Mouse (Mus musculus) ZHBTc4 (cell line): ENCODE data around the gene Adamts20.

Experiments used
- DNase-seq: peaks from one replicate; pipeline ENCODE4 v3.0.0-alpha.2; 2011; ENCODE audit warnings: low read depth, low spot score

Gene Adamts20

DNA sequence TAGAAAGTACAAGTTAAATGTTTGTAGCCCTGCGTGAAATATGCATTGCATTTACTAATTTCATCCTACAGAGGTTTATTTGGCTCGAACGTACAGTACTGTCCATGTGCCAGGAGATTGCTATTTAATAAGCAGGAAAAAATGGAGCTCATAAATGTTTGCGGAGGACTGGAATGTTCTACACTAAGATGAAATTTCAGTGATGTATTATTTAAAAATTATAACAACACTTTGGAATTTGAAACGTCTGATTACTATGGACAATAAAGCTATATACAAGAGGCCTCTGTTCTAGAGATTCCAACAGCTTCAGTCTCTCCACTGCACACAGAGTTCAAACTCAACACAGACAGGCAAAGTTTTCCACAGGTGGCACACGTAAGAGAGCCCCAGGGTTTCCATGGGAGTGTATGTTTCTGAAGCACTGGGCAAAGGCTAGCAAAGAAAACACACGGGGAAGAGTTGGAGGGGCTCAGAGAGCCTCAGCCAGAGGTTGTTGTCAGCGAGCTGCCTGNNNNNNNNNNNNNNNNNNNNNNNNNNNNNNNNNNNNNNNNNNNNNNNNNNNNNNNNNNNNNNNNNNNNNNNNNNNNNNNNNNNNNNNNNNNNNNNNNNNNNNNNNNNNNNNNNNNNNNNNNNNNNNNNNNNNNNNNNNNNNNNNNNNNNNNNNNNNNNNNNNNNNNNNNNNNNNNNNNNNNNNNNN is 20.6 kb downstream of the Adamts20 start:
- DNase-seq, result no peak

DNA sequence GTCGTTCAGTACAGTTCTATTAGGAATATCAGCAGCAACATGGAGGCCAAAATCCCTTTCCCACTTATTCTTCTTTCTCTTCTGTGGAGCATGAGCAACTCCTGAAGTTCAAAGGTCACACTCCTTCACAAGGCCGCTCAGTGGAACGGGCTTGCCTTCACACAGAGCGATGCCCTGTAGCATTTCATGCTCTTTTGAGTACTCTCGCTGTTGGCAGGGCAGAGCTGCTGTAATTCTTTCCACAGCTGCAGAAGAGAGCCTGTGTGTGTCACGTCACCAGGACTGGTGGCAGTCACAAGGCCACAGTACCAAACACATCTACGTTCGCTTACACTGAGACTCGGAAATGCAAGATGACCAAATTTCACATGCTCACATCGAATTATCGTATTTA is 21.2 kb downstream of the Adamts20 start:
- no peak for DNase-seq

DNA sequence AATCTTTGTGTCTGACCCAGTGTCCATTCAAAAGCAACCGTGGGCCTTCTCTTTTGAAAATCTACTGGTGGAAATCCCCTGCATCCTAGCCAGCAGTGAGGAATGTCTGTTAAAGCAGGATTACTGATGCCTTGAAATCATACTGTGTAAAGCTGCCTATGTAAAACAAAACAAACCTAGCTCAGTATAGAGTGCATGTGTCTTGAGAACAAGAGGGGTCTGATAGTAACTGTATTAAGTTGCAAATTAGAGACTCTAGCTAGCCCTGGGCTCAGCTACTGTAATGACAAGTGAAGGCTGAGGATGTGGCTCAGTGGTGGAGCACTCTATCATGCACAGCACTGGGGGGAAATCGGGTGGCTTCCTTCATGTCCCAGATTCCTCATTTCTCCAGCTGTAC is 22.2 kb downstream of the Adamts20 start:
- peak; percentile 16 for DNase-seq

DNA sequence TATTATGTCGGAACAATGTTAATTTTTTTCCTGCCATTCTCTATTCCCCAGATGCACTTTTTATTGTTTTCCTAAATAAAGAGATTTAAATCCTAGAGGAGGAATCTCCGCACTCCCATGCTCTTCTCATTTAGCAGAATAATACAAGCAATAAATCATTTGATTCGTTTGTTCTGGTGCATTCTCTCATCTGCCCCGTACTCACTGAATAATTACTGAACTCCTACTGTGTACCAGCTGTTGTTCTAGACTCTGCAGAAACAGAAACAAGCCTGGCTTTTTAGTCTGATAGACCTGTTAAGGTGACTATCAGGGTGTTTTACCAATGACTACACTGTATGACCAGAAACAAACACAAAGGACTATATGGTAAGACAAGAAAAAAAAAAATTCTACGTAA is 29.7 kb downstream of the Adamts20 start:
- no peak for DNase-seq

DNA sequence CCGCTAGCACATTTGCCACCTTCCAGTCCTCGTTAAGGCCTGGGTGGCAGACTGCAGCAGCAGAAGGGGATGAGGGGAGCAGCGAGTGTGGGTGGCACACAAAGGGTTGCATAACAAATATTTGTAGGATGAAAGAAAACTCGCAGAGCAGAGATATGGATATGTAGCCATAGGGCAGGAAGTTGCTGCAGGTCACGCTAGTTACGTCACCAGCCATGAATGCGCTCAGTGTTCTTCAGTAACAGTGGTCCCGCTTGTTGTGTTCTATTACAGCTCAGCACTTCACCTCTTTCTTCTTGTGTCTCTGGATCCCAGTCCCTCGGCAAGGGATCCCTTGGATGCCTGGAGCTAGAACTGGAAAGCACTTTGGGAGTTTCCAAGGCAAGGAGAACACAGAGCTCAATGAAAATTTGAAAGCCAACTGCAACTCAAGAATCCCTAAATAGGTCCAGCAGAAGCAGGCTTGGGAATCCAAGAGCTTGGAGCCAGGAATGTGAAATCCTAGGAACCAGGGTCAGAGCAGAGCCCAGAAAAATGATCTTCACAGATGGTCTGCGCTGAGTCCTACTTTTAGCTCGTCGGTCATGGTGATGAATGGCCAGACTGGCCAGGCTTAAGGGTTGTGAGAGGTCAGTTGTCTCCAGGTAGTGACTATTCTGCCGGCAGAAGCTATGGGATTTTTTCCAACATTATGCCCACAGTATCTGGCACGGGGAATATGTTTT is 34.4 kb downstream of the Adamts20 start:
- DNase-seq, result no peak

DNA sequence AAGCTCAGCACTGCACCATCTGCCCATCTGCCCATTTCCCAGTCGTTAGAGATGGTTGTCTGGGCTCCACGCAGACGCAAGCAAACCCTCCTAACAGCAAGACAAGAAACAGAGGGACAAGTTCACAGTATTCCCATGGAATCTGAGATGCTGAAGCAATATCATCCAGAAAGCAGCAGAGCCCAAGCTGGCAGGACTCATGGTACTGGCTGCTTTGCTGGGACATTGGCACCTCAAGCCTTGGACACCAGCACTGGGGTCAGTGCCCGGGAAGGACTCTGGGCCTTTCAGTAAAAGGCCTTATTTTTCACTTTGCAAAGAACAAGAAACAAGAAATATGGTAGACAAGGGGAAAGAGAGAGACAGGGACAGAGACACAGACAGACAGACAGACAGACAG is 36.5 kb downstream of the Adamts20 start:
- DNase-seq, result no peak

DNA sequence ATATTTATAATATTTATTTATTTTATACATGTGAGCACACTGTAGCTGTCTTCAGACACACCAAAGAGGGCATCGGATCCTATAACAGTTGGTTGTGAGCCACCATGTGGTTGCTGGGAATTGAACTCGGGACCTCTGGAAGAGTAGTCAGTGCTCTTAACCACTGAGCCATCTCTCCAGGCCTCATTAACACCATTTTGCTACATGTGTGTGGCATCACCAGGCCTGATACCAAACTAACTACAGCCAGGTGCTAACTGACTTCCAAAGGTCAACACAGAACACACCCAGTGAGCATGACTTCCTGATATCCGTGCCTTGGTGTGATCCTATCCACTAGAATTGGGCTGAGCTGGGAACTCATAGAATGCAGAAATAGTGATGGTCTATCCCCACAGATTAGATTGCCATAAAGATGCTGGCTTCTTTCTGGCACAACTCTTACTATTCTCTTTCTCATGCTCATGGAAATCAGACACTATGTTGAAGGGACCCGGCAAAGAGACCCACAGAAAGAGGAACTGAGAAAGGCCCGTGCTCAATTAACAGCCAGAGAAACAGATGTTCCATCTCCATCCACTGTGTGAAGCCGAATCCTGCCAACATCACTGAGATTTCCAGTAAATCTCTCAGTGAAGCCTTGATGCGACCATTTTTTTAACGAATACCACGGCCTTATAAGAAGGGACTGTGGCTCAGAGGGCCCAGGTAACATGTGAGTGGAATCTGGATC is 37.6 kb downstream of the Adamts20 start:
- no peak for DNase-seq

DNA sequence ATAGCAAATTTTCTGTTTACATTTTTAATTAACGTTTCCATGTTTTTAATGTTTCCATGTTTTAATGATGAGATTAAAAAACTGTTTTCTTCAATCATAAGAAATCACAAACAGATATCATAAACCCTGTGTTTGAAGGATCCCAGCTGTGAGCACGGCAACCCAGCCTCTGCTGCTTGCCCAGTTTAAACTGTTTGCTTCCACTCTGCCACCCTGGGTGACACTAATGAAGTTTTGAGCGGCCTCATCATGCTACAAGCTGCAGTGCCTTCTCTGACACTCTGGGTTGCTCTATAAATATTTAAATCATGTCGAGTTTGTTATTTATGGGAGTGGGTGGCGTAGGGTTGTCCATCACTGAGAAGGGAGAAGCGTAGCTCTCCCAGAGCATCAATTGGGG is 44.7 kb downstream of the Adamts20 start:
- no peak for DNase-seq

DNA sequence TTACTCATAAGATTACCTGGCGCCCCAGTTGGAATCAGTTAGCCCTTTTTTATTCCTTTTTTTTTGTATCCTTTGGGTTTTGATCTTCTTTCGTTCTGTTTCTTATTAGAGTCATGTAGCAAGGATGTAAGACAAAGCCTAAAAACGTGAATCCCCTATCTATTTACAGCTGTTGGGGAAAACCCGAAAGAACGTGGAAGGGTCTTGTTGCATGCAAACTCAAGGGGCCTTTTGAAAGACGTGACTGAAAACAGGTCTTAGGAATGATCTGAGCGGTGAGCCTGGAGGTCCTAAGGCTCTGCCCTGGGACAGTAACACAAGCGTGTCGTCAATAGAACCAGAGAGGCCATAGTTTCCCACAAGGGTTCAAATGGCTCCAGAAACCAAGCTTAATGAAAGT is 46.1 kb downstream of the Adamts20 start:
- DNase-seq, result no peak

DNA sequence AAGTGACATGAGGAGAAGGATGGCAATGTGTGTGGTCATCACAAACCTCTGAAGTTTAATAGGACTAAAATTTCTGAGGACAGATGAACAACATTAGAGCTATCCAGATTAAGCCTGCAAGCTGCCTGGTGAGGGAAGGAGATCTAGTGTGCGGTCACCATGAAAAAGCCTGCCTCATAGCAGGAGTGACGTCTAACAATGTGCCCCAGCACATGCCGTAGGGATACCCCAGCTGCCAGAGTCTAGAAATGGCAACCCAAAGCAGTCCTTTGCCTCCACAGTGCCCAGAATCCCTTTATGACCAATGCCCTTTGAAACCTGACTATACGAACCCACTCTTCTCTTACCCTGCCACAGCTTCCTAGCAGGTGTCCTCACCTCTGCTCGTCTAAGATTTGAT is 46.8 kb downstream of the Adamts20 start:
- DNase-seq, result no peak

DNA sequence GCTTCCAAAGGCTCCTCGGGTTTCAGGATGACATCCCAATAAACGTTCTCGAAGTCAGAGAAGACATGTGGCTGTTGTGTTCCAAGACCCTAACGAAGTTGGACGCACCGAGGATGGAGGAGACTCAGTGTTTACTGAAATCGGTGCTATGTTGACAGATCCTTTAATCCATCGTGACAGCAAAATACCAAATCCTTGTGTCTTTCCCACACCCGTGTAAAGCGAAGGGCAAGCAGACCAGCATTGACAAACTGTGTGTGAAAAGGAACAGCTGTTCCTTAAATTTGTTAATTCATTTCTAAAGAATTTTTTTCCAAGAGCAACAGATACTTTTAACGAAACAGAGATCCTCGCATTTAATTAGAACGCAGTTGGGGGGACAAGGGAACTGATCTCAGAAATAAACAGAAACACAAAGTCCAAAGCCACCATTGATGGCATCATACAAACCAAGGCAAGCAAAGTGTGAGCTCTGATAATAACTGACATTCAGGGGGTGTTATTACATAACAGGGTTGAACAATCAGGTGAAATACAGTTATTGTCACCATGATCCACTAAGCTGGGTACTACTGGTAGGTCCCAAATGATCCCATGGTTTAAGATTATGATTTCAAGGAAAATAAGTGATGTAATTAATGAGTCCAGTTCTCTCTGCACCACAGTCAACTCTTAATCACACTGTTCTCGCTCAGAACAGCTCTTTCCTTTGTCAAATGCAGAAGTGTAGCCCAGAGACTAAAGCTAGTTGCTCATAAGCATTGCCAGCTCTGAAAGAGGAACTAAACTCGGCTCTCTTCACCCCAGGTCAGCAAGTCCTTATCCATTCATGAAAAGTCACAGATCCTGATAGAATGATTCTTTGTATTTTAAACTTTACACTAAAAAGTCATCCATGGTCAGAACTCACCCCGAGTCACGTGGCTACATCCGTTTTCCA is 47.7 kb downstream of the Adamts20 start:
- no peak for DNase-seq

DNA sequence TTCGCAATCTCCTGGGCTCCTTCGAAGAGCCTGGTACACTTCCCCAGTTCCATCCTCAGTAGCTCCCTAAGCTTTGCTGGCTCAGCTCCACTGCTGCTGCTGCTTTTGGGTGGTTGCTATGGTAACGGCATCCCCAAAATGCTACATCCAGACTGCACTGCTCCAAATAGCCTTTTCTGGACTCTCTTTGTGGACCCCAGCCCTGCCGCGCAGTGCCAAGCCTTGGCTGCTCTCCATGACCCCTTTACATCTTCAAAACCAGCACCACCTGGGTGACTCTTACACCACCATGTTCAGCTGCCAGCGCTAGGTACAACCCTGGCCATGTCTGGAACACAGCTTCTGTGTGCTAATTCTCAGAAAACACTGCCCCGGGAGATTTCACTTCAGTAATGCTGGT is 55.4 kb downstream of the Adamts20 start:
- peak; percentile 10 for DNase-seq

DNA sequence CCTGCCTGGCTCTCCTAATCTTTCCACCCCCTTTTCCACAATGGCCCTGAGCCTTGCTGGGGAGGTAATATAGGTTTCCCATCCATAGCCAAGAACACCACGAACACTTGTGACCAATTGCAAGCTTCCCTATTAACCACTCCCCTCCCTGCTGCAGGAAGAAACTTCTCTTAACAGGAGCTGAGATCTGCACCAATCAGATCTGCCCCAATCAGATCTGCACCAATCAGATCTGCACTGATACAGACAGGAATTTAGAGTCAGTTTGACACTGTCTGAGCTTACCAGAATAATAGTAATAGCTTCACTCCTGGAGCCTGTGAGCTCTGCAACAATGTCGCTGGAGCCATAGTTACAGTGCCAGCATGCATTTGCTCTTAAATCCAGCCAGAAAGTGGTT is 58.9 kb downstream of the Adamts20 start:
- DNase-seq, result peak; percentile 11

DNA sequence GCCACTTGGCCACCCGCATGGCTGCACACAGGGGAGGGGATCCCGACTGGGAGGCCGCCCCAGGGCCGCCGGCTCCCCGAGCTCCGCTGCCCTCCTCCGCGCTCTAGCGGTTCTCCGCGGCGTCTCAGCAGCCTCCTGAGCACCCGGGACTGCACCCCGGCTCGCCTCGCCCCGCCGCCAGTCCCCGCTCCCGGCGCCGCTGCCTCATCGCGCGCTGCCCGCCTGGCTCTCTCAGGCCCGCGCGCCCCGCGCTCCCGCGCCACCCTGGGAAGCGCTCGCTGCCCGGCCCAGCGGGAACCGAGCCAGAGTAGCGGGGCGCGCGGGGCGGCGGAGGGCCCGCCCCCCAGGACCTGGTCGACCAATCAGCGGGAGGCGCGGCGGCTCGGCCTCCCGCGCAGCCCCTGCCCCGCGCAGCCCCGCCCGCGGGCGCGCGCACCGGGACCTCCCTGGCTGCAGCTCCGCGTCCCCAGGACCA is 61.1 kb downstream of the Adamts20 start:
- DNase-seq, result peak; percentile 82

DNA sequence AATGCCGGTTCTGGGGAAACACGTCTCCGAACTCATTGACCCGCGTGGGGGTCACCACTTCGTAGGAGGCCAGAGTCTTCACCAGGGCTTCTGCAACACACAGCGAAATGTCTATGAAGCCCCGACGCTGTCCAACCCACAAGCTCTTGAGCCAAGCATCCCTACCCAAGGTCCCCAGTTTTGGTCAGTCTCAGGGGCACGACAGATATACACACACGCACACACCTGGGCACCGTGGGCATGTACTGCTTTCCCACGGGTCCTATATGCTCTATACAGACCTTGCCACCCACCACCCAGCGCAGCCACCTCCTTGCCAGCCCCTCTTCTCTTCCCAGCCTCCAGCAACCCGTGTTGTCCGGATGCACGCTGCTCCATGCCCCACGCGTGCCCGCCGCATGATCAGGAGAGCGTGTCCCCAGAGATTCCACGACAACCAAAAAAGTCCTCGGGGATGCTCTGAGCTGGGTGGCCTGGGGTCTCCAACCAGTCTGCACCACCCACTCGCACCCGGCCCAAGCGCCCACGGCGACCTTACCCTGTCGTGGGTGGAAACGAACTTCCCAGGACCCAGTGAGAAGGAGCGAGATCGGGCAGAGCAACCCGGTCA is 61.7 kb downstream of the Adamts20 start:
- peak; percentile 28 for DNase-seq

DNA sequence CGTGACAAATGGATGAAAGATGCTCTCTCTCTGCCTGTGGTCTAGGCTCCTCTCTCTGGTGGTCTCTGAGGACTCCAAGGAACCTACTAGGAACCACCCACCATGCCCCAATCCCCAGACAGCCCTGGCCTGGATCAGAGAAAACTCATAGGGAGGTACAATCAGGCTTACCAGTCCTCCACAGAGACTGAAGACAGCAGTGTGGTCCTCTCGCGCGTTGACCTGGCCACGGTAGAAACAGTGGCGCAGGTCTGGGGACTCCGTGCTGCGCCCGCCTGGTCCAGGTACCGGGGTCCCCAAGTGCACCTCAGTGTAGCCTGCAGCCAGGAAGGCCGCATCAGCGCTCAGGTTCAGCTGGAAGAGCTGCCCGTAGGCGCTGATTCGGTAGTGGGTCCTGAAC is 62.2 kb downstream of the Adamts20 start:
- DNase-seq, result no peak

DNA sequence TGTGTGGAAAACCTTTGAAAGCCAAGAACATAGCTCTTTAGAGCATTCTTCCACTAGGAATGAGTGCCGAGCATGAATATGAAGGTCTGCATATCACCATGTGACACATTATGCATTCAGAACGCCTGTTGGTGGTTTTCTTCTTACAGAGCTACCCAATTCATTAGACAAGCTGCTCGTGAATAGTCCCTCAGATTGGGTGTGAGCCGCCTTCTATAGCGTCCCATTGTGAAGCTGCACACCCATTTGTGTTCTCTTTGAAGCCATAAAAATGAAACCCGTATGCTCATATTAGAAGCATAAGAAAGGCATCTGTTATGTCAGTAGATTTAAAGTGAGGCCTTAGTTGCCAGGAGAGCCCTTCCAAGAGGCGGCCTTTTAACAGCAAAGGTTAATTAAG is 72.5 kb downstream of the Adamts20 start:
- no peak for DNase-seq

DNA sequence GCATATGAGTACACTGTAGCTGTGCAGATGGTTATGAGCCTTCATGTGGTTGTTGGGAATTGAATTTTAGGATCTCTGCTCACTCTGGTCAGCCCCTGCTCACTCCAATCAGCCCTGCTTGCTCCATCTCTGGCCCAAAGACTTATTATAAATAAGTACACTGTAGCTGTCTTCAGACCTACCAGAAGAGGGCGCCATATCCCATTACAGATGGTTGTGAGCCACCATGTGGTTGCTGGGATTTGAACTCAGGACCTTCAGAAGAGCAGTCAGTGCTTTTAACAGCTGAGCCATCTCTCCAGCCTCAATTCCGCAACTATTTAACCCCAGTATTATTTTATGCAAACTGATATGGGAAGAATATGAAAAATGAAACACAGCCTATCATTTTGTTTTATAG is 75.1 kb downstream of the Adamts20 start:
- peak; percentile 35 for DNase-seq

DNA sequence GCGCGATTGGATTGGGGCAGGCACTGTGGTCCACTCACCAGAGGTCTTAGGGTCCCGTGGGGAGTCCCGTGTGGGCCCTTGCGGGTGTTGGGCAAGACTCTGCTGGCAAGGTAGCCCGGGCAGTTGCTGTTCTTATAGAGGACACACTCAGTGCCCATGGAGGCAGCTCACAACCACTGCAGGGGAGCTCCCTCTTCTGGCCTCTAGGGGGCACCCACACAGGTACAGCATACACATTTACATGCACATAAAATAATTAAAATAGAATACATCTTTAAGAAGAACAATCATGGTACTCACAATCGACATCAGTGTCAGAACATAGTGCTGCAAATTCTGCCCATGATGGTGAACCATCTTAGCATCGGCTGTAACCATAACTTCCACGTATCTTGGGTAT is 85.8 kb downstream of the Adamts20 start:
- DNase-seq, result peak; percentile 66

DNA sequence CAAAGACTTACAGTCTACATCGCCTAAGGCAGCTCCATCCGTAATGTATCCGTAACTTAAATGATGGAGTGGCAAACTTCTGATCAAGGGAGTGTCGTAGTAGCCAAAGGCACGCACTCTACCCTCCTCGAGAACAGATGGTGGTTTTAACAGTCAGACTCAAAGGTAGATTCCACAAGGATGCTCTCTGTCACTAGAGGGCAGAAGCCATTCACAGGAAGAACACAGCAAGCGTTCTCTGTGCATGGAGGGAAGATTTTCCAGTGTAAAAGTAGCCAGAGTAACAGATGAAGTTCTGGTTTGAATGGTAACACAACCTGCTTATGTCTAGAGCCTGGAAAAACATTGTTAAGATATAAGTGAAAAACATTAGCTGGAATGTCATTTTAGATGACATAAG is 92.7 kb downstream of the Adamts20 start:
- DNase-seq, result peak; percentile 14

DNA sequence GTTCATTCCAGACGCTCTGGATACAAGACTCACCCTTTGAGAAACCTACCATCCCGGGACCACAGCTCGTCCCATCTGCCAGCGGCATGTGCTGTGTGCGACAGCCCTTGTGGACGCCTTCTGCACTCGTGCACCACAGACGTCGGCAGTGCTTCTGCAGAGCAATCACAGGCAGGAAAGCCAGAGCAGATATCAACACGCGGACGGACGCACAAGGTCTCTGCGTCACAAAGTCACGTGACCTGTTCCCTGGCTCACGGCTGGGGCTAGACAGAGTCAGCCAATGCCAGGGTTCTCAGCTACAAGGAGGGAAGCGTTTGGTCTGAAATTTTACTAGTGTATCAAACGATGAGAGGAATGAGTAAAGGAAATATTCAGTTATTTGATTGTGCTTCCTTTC is 116.2 kb downstream of the Adamts20 start:
- DNase-seq, result peak; percentile 39
